Mouse (Mus musculus) heart, adult 2 months (tissue): Measurements from ENCODE around the gene Slc22a18.

Experiments
- CTCF ChIP-seq: fragments of 200-600 bp; IDR thresholded peaks from 2 replicates; pipeline ENCODE4 v1.8.1; 2022; ENCODE audit warnings: antibody characterized with exemption, mild to moderate bottlenecking, moderate library complexity
- EP300 ChIP-seq: fragments of 200-500 bp; IDR thresholded peaks from 2 replicates; pipeline ENCODE4 v1.6.1; 2011; ENCODE audit warnings: low read depth, low read length, control low read depth; ENCODE audit not compliant: insufficient read depth
- POLR2A ChIP-seq: fragments of 200-500 bp; IDR thresholded peaks from 2 replicates; pipeline ENCODE4 v1.6.1; 2011; ENCODE audit warnings: mild to moderate bottlenecking, low read depth, low read length, control low read depth; ENCODE audit not compliant: insufficient read depth

GRCm38 (mm10) chr7:143444580-143444954 lies 29.0 kb upstream of the Slc22a18 start:
- TF ChIP-seq POLR2A (no peak), CTCF (no peak), EP300 (no peak)
